Mouse (Mus musculus) heart, adult 2 months (tissue): ENCODE measurements around the gene Pgbd1. TPM values are rescaled to one million over a fixed set of nuclear protein-coding genes. Genes with fewer than 3 reads are reported as not detected.

ENCODE experiments used
- DNase-seq, 2 experiments: peaks; one replicate each; pipeline ENCODE4 v3.0.0; 2021
- H3K27ac ChIP-seq: fragments of 200-600 bp; 2 replicates; pipeline ENCODE4 v1.8.1; 2022
- H3K27me3 ChIP-seq: fragments of 200-500 bp; 2 replicates; pipeline ENCODE4 v1.6.1; 2012; ENCODE audit warnings: mild to moderate bottlenecking, low read length, inconsistent platforms, mixed read lengths; ENCODE audit not compliant: control insufficient read depth, insufficient read depth
- H3K36me3 ChIP-seq: fragments of 200-500 bp; 2 replicates; pipeline ENCODE4 v1.6.1; 2012; ENCODE audit warnings: low read length, inconsistent platforms; ENCODE audit not compliant: control insufficient read depth, insufficient read depth
- H3K4me1 ChIP-seq: fragments of 200-500 bp; 2 replicates; pipeline ENCODE4 v1.6.1; 2011; ENCODE audit warnings: low read length; ENCODE audit not compliant: control insufficient read depth, insufficient read depth
- H3K4me3 ChIP-seq: fragments of 200-600 bp; 2 replicates; pipeline ENCODE4 v1.8.1; 2022
- H3K79me2 ChIP-seq: fragments of 200-500 bp; replicated peaks from 2 replicates; pipeline ENCODE4 v1.6.1; 2012; ENCODE audit warnings: mild to moderate bottlenecking, inconsistent platforms, low read length, moderate library complexity, mixed read lengths; ENCODE audit not compliant: control insufficient read depth, insufficient read depth
- H3K9ac ChIP-seq: fragments of 200-500 bp; 2 replicates; pipeline ENCODE4 v1.6.1; 2012; ENCODE audit warnings: low read depth, mild to moderate bottlenecking, control low read depth, inconsistent platforms, low read length, mixed read lengths
- CTCF ChIP-seq: fragments of 200-600 bp; IDR thresholded peaks from 2 replicates; pipeline ENCODE4 v1.8.1; 2022; ENCODE audit warnings: antibody characterized with exemption, mild to moderate bottlenecking, moderate library complexity
- EP300 ChIP-seq: fragments of 200-500 bp; IDR thresholded peaks from 2 replicates; pipeline ENCODE4 v1.6.1; 2011; ENCODE audit warnings: low read depth, low read length, control low read depth; ENCODE audit not compliant: insufficient read depth
- POLR2A ChIP-seq: fragments of 200-500 bp; IDR thresholded peaks from 2 replicates; pipeline ENCODE4 v1.6.1; 2011; ENCODE audit warnings: mild to moderate bottlenecking, low read depth, low read length, control low read depth; ENCODE audit not compliant: insufficient read depth
- WGBS: fragments of 180-500 bp; shearing (Covaris S2); methylation state at CpG from one replicate; pipeline ENCODE4 v1.1.7; 2018; 5-methylcytosine and 5-hydroxymethylcytosine counted together
- intact Hi-C: fragments of 180-260 bp; cut with DNase I; formaldehyde crosslinking; loops from one replicate; pipeline ENCODE4 v1.15.1; 2025
- polyA plus RNA-seq: library from polyadenylated mRNA; depleted of rRNA; stranded (reverse); fragments of >200 nt; gene quantifications from 2 replicates; pipeline ENCODE4 v1.2.3, GENCODE M21; 2012
- total RNA-seq, 2 experiments: library from RNA; stranded (reverse); gene quantifications; 2 replicates each; pipeline ENCODE4 v1.2.3; 2021

The Pgbd1 gene
- total and polyA plus RNA-seq, 3 experiments = 0.41 to 0.50 (median 0.43) TPM

DNA sequence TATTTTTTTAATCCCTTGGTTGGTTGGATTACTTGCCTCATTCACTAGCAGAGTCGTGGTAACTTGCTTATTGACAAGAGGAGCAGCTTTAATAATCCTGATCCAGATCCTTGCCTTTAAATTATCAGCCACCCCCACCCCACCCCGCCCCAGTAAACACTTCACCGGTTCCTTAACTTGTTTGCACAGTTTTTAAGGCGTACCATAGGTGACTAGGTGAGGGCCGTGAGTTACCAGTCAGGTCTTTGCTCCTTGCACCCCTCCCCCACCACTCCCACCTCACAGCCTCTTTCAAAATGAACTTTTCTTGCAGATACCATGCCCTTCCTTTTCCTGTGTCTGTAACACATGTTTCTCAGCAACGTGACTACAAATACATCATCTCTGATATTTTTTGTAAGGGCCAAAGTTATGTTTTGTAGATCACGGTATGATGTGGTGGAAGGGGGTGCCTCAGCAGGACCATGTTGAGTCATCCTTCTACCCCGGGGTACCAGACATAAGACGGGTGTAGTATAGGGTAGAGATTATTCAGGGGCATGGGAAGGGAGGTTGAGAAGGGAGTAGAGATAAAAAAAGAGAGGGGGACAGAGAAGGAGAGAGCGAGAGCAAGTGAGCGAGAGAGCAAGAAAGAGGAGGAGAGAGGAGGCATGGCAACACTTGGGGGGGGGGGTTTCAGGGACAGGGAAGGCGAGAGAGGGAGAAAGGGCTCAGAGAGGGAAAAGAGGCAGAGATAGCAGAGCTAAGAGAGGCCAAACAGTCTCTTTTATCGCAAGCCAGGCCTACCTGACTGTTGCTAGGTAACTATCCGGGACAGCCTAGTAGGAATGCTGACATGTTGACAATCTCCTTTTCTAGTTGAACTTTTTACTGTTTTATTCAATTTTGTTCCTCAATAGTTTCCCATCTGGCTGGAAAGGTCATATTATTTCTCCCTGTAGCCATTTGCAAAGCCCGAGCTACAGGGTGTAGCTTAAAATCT, 26.3 kb downstream of the Pgbd1 start:
- H3K27ac ChIP-seq = no peak overlapping the region
- TF ChIP-seq EP300 (no peak), POLR2A (no peak), CTCF (no peak)
- WGBS = 51% methylated on average over 15 of the region's 15 CpGs
- no peaks in the 10 kb centered on the region for H3K79me2 ChIP-seq
- H3K4me3 ChIP-seq = no peak overlapping the region
- intact Hi-C loops = no loop called here
- no peak for DNase-seq
- H3K27me3 ChIP-seq = no peaks in the 10 kb centered on the region
- no peaks in the 10 kb centered on the region for H3K4me1 ChIP-seq
- H3K9ac ChIP-seq = no peak overlapping the region
- no peaks in the 10 kb centered on the region for H3K36me3 ChIP-seq

DNA sequence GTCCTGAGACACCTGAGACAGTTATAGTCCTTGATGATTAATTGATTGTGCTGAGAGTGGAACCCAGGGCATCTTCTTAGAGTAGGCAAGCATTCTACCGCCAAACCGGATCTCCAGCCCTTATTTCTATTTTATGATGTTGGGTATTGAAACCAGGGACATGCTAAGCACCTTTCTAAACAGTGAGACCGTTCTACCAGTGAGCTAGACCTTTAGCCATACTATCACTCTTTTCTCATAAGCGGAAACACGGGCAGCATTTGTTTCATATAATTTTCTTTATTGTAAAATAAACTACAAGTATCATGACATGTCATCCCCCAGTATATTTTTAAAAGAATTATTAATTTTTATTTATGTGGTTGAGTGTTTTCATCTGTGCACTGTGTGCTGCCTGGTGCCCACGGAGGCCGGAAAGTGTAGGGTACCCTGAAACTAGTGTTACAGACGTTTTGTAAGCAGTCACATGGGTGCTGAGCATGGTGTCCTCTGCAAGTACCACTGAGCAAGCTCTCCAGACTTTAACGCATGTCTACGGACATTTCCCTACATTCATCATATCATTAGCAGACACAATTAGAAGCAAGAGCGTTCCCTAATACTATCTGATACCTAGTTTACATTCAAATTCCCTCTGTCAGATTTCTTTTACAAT, 31.9 kb downstream of the Pgbd1 start:
- Histone ChIP-seq H3K4me3 (peak overlapping the region; percentile 77), H3K36me3 (no peaks in the 10 kb centered on the region), H3K27ac (peak overlapping the region; percentile 96), H3K4me1 (no peaks in the 10 kb centered on the region; the same call in 1 of the 2 replicates), H3K79me2 (no peaks in the 10 kb centered on the region), H3K9ac (peak overlapping the region; percentile 33), H3K27me3 (no peaks in the 10 kb centered on the region)
- TF ChIP-seq EP300 = no peak
- no peak for TF ChIP-seq CTCF
- DNase-seq = no peak
- intact Hi-C loops = loop anchor here (5.0 kb wide), 1 partner anchor 237 kb away; no protein-coding TSS in a partner anchor
- 55% methylated on average over 11 of the region's 11 CpGs for WGBS

DNA sequence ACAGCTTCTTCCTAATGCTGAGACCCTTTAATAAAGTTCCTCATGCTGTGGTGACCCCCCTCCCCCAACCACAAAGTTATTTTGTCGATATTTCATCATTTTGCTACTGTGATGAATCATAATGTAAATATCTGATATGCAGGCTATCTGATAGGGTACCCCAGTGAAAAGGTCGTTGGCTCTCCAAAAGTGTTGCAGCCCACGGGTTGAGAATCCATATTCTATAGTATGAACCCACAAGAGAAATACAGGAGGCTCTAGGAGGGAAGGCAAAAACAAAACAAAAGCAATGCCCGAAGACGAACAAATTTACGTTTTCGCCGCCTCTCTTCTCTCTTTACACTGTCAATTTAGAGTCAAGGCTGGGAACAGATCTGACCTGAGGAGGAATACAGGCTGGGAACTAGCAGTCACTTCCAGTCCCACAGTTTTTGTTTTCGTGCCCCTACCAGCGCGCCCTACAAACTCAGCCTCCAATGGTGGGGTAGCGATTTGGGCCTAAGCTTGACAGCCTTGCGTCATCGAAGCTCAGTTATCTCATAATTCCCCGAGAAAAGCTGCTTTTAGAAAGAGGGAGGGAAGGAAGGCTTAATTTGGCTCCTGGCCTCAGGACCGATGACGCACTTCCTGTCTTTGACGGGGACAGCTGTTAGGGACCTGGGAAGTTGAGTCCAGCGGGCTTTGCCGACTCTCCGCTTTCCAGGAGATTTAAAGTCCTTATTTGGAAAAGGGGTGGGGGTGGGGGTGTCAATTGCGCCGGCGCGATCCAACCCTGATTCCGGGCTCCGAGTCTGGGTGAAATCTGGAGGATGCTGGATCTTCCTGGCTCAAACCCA, 32.7 kb downstream of the Pgbd1 start:
- WGBS = 2% methylated on average over 27 of the region's 27 CpGs
- no peaks in the 10 kb centered on the region; the same call in 1 of the 2 replicates for H3K4me1 ChIP-seq
- H3K79me2 ChIP-seq = no peaks in the 10 kb centered on the region
- H3K9ac ChIP-seq = peak overlapping the region; percentile 90
- H3K27me3 ChIP-seq = no peaks in the 10 kb centered on the region
- peak overlapping the region; percentile 77 for H3K4me3 ChIP-seq
- peak overlapping the region; percentile 96 for H3K27ac ChIP-seq
- H3K36me3 ChIP-seq = no peaks in the 10 kb centered on the region
- intact Hi-C loops = loop anchor here (5.0 kb wide), 1 partner anchor 236 kb away; no protein-coding TSS in a partner anchor
- peak; percentile 74 for TF ChIP-seq POLR2A
- 0 out of 2 replicates have a peak, but pooled peaks have one; percentile 35 for TF ChIP-seq EP300
- TF ChIP-seq CTCF = no peak
- peak; percentile 86 to 90 for DNase-seq

DNA sequence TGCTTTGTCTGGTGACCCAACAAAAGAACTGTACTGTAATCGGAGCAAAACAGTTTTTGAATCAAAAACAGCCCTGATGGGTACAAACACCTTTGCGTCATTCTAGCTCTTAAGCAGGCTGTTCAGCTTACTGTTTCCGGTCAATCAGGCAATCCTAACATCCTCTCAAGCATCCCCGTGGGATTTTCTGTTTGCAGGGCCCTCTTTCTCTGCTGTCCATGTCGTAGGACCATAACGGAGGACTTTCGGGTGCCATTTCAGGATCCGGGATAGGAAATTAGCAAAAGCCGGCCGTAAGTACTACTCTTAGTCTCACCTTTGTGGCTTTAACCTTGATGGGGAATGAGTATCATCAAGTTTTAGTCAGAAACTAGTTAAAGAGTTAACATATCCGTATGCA, 33.5 kb downstream of the Pgbd1 start:
- peak overlapping the region; percentile 96 for H3K27ac ChIP-seq
- H3K4me1 ChIP-seq = no peaks in the 10 kb centered on the region; the same call in 1 of the 2 replicates
- H3K4me3 ChIP-seq = peak overlapping the region; percentile 77
- peak overlapping the region; percentile 12 for H3K9ac ChIP-seq
- 50% methylated on average over 11 of the region's 11 CpGs for WGBS
- no peaks in the 10 kb centered on the region for H3K36me3 ChIP-seq
- intact Hi-C loops = loop anchor here (5.0 kb wide), 1 partner anchor 235 kb away; no protein-coding TSS in a partner anchor
- no peak for TF ChIP-seq POLR2A
- TF ChIP-seq EP300 = no peak
- no peak for TF ChIP-seq CTCF
- peak in 1 of 2 experiments; percentile 7 for DNase-seq
- H3K27me3 ChIP-seq = no peaks in the 10 kb centered on the region
- H3K79me2 ChIP-seq = no peaks in the 10 kb centered on the region

DNA sequence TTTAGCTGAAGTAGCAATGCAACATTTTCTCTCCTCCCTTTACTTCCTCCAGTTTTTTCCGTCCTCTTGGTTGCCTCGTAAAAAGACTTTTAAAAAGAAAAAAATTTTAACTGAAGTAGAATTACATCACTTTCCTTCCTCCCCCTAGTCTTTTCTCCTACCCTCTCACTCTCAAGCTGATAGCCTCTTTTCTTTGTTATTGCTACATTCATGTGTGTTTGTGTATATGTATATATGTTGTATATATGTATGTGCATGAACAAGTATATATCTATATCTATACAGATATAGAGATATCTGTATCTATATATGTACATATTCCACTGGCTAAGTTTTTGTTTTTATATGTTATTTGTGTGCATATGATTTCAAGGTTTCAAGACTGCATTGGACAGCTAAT, 38.0 kb downstream of the Pgbd1 start:
- DNase-seq = no peak
- peak overlapping the region; percentile 95 for H3K27ac ChIP-seq
- no peak overlapping the region; the same call in 1 of the 2 replicates for H3K9ac ChIP-seq
- no peaks in the 10 kb centered on the region for H3K79me2 ChIP-seq
- intact Hi-C loops = loop anchor here (1.0 to 5.0 kb wide), 5 partner anchors 41 to 128 kb away; partner anchors contain the start of genes Nkapl, Zkscan8, Zscan12 and Zscan26
- H3K4me3 ChIP-seq = peak overlapping the region; percentile 88
- no peak for TF ChIP-seq EP300
- no peak for TF ChIP-seq CTCF
- TF ChIP-seq POLR2A = no peak
- H3K4me1 ChIP-seq = peaks cover 6% of the 10 kb centered on the region
- H3K36me3 ChIP-seq = peaks cover 24% of the 10 kb centered on the region
- 0% methylated on average over 2 of the region's 2 CpGs for WGBS
- no peaks in the 10 kb centered on the region for H3K27me3 ChIP-seq
